Mouse (Mus musculus) kidney, postnatal 0 days (tissue): ENCODE measurements around the gene Gpc6. TPM values are rescaled to one million over a fixed set of nuclear protein-coding genes. Genes with fewer than 3 reads are reported as not detected.

Source experiments
- ATAC-seq: fragments of 200-750 bp; cut with Nextera tagmentation; replicated peaks from 2 replicates; pipeline ENCODE4 v1.8.0; 2017; ENCODE audit warnings: low read depth, moderate number of reproducible peaks, moderate TSS enrichment, moderate library complexity; ENCODE audit not compliant: low FRiP score
- DNase-seq: peaks from one replicate; pipeline ENCODE4 v3.0.0-alpha.2; 2016; ENCODE audit warnings: low spot score
- H3K27ac ChIP-seq: fragments of 300-500 bp; sonication (generic); 2 replicates; pipeline ENCODE4 v1.5.1; 2014; ENCODE audit warnings: mild to moderate bottlenecking
- H3K27me3 ChIP-seq: fragments of 300-500 bp; sonication (generic); 2 replicates; pipeline ENCODE4 v1.6.1; 2014; ENCODE audit warnings: low read length, mixed read lengths; ENCODE audit not compliant: insufficient read depth
- H3K36me3 ChIP-seq: fragments of 300-500 bp; sonication (generic); 2 replicates; pipeline ENCODE4 v1.6.1; 2014; ENCODE audit warnings: low read length, mixed read lengths; ENCODE audit not compliant: insufficient read depth
- H3K4me1 ChIP-seq: fragments of 300-500 bp; sonication (generic); replicated peaks from 2 replicates; pipeline ENCODE4 v1.6.1; 2014; ENCODE audit warnings: antibody characterized with exemption, low read length, mixed read lengths; ENCODE audit not compliant: insufficient read depth
- H3K4me2 ChIP-seq: fragments of 300-500 bp; sonication (generic); 2 replicates; pipeline ENCODE4 v1.6.1; 2014; ENCODE audit warnings: mild to moderate bottlenecking, low read length, moderate library complexity, mixed read lengths
- H3K4me3 ChIP-seq: fragments of 300-500 bp; sonication (generic); replicated peaks from 2 replicates; pipeline ENCODE4 v1.5.1; 2014; ENCODE audit warnings: low read depth, low read length
- H3K9ac ChIP-seq: fragments of 300-500 bp; sonication (generic); 2 replicates; pipeline ENCODE4 v1.6.1; 2014; ENCODE audit warnings: low read depth, low read length
- H3K9me3 ChIP-seq: fragments of 300-500 bp; sonication (generic); replicated peaks from 2 replicates; pipeline ENCODE4 v1.6.1; 2016; ENCODE audit warnings: low read length, inconsistent platforms, mixed read lengths
- CTCF ChIP-seq: IDR thresholded peaks from 2 replicates; pipeline ENCODE4 v1.5.1; 2016; ENCODE audit warnings: antibody characterized with exemption, low read depth, mild to moderate bottlenecking, moderate library complexity
- WGBS: fragments of 180-500 bp; shearing (Covaris S2); extraction: QIAGEN DNeasy Blood & Tissue Kit; methylation state at CpG from one replicate; pipeline ENCODE4 v1.1.7; 2014; 5-methylcytosine and 5-hydroxymethylcytosine counted together
- polyA plus RNA-seq: library from polyadenylated mRNA; unstranded; fragments of >200 nt; fragmentation: Nextera tagmentation; extraction: Ambion mirVana; gene quantifications from 2 replicates; pipeline ENCODE4 v1.2.1, GENCODE M21; 2015

Gpc6 gene
- polyA plus RNA-seq, 1 experiment from 2014 or later: 46.4 TPM

- WGBS: 46% methylated on average over 7 of the region's 7 CpGs
- DNase-seq (no peak), ATAC-seq (no peak)
- Histone ChIP-seq H3K27me3 (no peaks in the 10 kb centered on the region), H3K36me3 (no peaks in the 10 kb centered on the region), H3K27ac (no peak overlapping the region), H3K4me2 (peak overlapping the region; percentile 32), H3K9ac (no peak overlapping the region), H3K4me3 (no peak overlapping the region), H3K9me3 (no peaks in the 10 kb centered on the region), H3K4me1 (no peaks in the 10 kb centered on the region)
- TF ChIP-seq CTCF: no peak
Observed at GRCm38 (mm10) chr14:117786647-117787046, 861.5 kb downstream of the Gpc6 start.

GRCm38 (mm10) chr14:117794874-117795273 is 869.8 kb downstream of the Gpc6 start:
- TF ChIP-seq CTCF: no peak
- Histone ChIP-seq H3K4me2 (no peak overlapping the region), H3K9me3 (no peaks in the 10 kb centered on the region), H3K27me3 (no peaks in the 10 kb centered on the region), H3K27ac (no peak overlapping the region), H3K4me1 (no peaks in the 10 kb centered on the region), H3K9ac (no peak overlapping the region), H3K4me3 (no peak overlapping the region), H3K36me3 (no peaks in the 10 kb centered on the region)
- DNase-seq: no peak
- WGBS: 78% methylated on average over 2 of the region's 2 CpGs
- no peak for ATAC-seq

DNA sequence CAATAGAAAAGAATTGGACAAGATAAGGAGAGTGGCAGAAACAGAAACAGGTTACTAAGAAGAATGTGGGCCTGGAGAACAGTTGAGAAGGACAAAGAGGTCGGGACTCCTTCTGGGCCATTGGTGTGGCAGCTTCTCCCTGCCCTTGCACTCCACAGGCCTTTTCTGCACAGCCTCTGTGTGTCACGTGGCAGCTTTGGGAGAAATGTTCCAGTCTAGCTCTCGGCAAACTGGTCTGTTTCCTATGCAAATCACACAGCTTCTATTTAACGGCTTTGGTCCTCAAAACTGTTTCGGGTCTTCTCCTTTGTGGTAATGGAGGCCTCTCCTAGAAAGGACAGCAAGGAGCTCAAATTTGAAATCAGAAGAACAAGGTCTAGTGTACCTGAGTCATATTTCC is 871.5 kb downstream of the Gpc6 start:
- Histone ChIP-seq H3K36me3 (no peaks in the 10 kb centered on the region), H3K4me1 (no peaks in the 10 kb centered on the region), H3K4me3 (no peak overlapping the region), H3K27ac (no peak overlapping the region), H3K4me2 (no peak overlapping the region), H3K27me3 (no peaks in the 10 kb centered on the region), H3K9ac (no peak overlapping the region), H3K9me3 (no peaks in the 10 kb centered on the region)
- WGBS: 76% methylated on average over 5 of the region's 5 CpGs
- ATAC-seq (no peak), DNase-seq (no peak)
- TF ChIP-seq CTCF: no peak

- WGBS: 90% methylated on average over 5 of the region's 5 CpGs
- no peaks in the 10 kb centered on the region for H3K36me3 ChIP-seq
- H3K4me2 ChIP-seq: no peak overlapping the region
- no peaks in the 10 kb centered on the region for H3K9me3 ChIP-seq
- DNase-seq (no peak), ATAC-seq (no peak)
- TF ChIP-seq CTCF: no peak
- H3K4me1 ChIP-seq: no peaks in the 10 kb centered on the region
- H3K27ac ChIP-seq: no peak overlapping the region
- no peak overlapping the region for H3K9ac ChIP-seq
- H3K4me3 ChIP-seq: no peak overlapping the region
- no peaks in the 10 kb centered on the region for H3K27me3 ChIP-seq
Observed at GRCm38 (mm10) chr14:117800399-117800798, 875.3 kb downstream of the Gpc6 start.

GRCm38 (mm10) chr14:117807846-117808245 is 882.7 kb downstream of the Gpc6 start:
- H3K4me1 ChIP-seq: no peaks in the 10 kb centered on the region

DNA sequence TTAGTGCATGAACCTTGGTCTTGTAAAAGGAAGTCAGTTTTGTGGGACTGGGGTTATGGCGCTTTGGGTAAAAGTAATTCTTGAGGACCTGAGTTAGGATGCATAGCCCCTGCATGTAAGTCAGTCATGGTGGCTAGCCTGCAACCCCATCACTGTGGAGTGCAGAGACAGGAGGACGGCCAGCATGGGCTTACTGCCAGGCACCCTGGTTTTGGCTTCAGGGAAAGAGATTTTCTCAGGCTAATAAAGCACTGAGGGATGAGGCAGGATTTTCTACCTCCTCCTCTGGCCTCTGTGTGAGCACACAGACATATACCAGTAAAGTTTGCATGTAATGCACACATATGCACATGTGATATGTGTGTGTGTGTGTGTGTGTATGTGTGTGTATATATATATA is 883.2 kb downstream of the Gpc6 start:
- H3K9me3 ChIP-seq: no peaks in the 10 kb centered on the region
- 86% methylated on average over 2 of the region's 2 CpGs for WGBS
- DNase-seq (no peak), ATAC-seq (no peak)
- no peak overlapping the region for H3K4me2 ChIP-seq
- H3K4me1 ChIP-seq: no peaks in the 10 kb centered on the region
- H3K36me3 ChIP-seq: no peaks in the 10 kb centered on the region
- no peak for TF ChIP-seq CTCF
- H3K4me3 ChIP-seq: no peak overlapping the region
- no peaks in the 10 kb centered on the region for H3K27me3 ChIP-seq
- no peak overlapping the region for H3K27ac ChIP-seq
- no peak overlapping the region for H3K9ac ChIP-seq

More at GRCm38 (mm10) chr14:117807846-117808245, 882.7 kb downstream of the Gpc6 start:
- ATAC-seq (no peak), DNase-seq (no peak)
- 96% methylated on average over 4 of the region's 4 CpGs for WGBS
- Histone ChIP-seq H3K9ac (no peak overlapping the region), H3K27ac (no peak overlapping the region), H3K27me3 (no peaks in the 10 kb centered on the region), H3K36me3 (no peaks in the 10 kb centered on the region), H3K9me3 (no peaks in the 10 kb centered on the region), H3K4me3 (no peak overlapping the region), H3K4me2 (no peak overlapping the region)
- TF ChIP-seq CTCF: no peak
